Mouse (Mus musculus): ENCODE data around the gene Cmc2.

Gene Cmc2

DNA sequence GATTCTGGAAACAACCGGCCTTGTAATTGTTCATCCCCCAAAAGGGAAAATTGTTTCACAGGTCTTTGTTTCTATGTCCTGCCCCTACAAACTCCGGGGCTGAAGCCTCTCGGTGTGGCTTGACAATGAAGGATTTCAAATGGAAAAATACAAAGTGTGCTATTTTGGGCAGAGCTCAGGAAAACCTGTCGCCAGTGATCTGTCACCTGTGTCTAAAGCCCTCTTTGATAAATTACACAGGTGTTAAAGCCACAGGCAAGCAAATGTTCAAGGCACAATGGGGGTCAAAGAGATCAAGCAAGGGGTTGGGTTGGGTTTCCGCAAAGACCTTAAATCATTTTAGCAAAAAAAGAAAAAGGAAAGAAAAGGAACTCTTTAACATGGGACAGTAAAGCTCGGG is 78.6 kb downstream of the Cmc2 start:
- DNase-seq (ENCODE audit: low read depth, low spot score) = no peak

Measured in mesoderm, embryonic 11.5 days (tissue).